Mouse (Mus musculus): ENCODE measurements around the gene Adgrv1.

DNA sequence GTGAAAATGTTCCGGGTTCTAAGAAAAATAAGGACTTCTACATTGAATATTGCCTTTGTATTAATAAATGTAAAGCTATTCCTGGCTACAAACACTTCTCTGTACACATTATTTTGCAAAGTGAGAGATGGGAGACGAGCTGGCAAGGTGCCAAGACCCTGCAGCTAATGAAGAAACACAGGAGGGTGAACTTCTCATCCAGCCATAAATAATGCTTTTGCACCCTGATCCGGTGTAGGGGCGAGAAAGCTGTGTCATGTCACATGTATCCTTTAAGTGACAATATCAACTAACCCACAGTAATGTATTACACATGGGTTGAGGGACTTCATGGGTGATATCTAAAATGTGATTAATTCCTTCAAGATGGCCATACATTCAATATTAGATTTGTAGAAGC is 451.5 kb downstream of the Adgrv1 start:
- no peak for TF ChIP-seq CHD1 (IDR thresholded peaks at IDR 0.05; ENCODE audit: low read depth, low read length)
- TF ChIP-seq POLR2A (IDR thresholded peaks at IDR 0.05; ENCODE audit: low read depth, low read length), result no peak
- TF ChIP-seq USF1 (IDR thresholded peaks at IDR 0.05; ENCODE audit: low read depth, low read length), result no peak
- no peak for TF ChIP-seq E2F4 (IDR thresholded peaks at IDR 0.05; ENCODE audit: insufficient replicate concordance, low read depth, low read length)
- TF ChIP-seq CTCF (conservative IDR thresholded peaks at IDR 0.05 in 1 of 2, IDR thresholded peaks at IDR 0.05 in 1 of 2; ENCODE audit: low read depth in 2 of 2, low read length in 2 of 2), result no peak
- no peak for TF ChIP-seq MAZ (IDR thresholded peaks at IDR 0.05; ENCODE audit: low read depth, low read length)

All from CH12.LX (cell line).